Mouse (Mus musculus) hindbrain, embryonic 16.5 days (tissue): ENCODE measurements around the gene Rbak. TPM values are rescaled to one million over a fixed set of nuclear protein-coding genes. Genes with fewer than 3 reads are reported as not detected.
"Not testable (repeated sequence)": the region's sequence is repeated elsewhere in the genome, so short reads cannot be mapped to it uniquely, and the experiment has no call there.

Source experiments
- ATAC-seq: fragments of 200-750 bp; cut with Nextera tagmentation; 2 replicates; pipeline ENCODE4 v1.8.0; 2017; ENCODE audit warnings: moderate TSS enrichment, moderate library complexity
- H3K27ac ChIP-seq: fragments of 300-500 bp; sonication (generic); 2 replicates; pipeline ENCODE4 v1.5.1; 2014; ENCODE audit warnings: low read depth, mild to moderate bottlenecking, control low read depth, low read length, moderate library complexity
- H3K27me3 ChIP-seq: fragments of 300-500 bp; sonication (generic); replicated peaks from 2 replicates; pipeline ENCODE4 v1.6.1; 2014; ENCODE audit warnings: low read length; ENCODE audit not compliant: control insufficient read depth, insufficient read depth
- H3K36me3 ChIP-seq: fragments of 300-500 bp; sonication (generic); 2 replicates; pipeline ENCODE4 v1.6.1; 2014; ENCODE audit warnings: mild to moderate bottlenecking, low read length, moderate library complexity, mixed read lengths; ENCODE audit not compliant: control insufficient read depth, insufficient read depth
- H3K4me1 ChIP-seq: fragments of 300-500 bp; sonication (generic); 2 replicates; pipeline ENCODE4 v1.6.1; 2014; ENCODE audit warnings: low read depth, low read length; ENCODE audit not compliant: control insufficient read depth, insufficient read depth
- H3K4me2 ChIP-seq: fragments of 300-500 bp; sonication (generic); 2 replicates; pipeline ENCODE4 v1.6.1; 2014; ENCODE audit warnings: mild to moderate bottlenecking, low read length, control low read depth, moderate library complexity
- H3K4me3 ChIP-seq: fragments of 300-500 bp; sonication (generic); 2 replicates; pipeline ENCODE4 v1.5.1; 2014; ENCODE audit warnings: mild to moderate bottlenecking, low read length, control low read depth, moderate library complexity
- H3K9ac ChIP-seq: fragments of 300-500 bp; sonication (generic); 2 replicates; pipeline ENCODE4 v1.6.1; 2014; ENCODE audit warnings: low read depth, mild to moderate bottlenecking, control low read depth, low read length, moderate library complexity
- H3K9me3 ChIP-seq: fragments of 300-500 bp; sonication (generic); 2 replicates; pipeline ENCODE4 v1.6.1; 2014; ENCODE audit warnings: mild to moderate bottlenecking, low read length, moderate library complexity; ENCODE audit not compliant: control insufficient read depth
- WGBS: fragments of 180-500 bp; shearing (Covaris S2); extraction: QIAGEN DNeasy Blood & Tissue Kit; methylation state at CpG from one replicate; pipeline ENCODE4 v1.1.7; 2014; 5-methylcytosine and 5-hydroxymethylcytosine counted together
- polyA plus RNA-seq: library from polyadenylated mRNA; unstranded; fragments of >200 nt; fragmentation: Nextera tagmentation; extraction: Ambion mirVana; gene quantifications from 2 replicates; pipeline ENCODE4 v1.2.1, GENCODE M21; 2015

Rbak gene
- polyA plus RNA-seq, 1 experiment from 2014 or later = 9.6 TPM

DNA sequence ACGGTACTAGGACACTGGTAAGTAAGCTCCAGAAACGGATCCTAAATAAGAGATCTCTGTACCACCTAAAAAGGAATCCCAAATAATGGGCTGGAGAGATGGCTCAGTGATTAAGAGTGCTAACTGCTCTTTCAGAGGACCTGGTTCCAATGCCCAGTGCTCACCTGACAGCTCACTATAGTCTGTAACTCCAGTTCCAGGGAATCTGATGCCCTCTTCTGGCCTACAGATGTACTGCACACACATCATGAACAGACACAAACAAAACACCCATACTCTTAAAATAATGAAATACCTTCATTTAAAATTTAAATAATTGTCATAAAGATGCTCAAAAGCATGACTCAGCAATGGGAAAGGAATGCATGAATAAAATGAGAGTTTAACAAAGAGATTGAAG, 31.0 kb downstream of the Rbak start:
- no peak for ATAC-seq
- Histone ChIP-seq H3K4me3 (no peak overlapping the region), H3K4me2 (no peak overlapping the region), H3K36me3 (no peaks in the 10 kb centered on the region), H3K9ac (no peak overlapping the region), H3K4me1 (no peaks in the 10 kb centered on the region), H3K27ac (no peak overlapping the region), H3K9me3 (no peaks in the 10 kb centered on the region; the same call in 1 of the 2 replicates), H3K27me3 (no peaks in the 10 kb centered on the region)
- 94% methylated on average over 2 of the region's 2 CpGs for WGBS

DNA sequence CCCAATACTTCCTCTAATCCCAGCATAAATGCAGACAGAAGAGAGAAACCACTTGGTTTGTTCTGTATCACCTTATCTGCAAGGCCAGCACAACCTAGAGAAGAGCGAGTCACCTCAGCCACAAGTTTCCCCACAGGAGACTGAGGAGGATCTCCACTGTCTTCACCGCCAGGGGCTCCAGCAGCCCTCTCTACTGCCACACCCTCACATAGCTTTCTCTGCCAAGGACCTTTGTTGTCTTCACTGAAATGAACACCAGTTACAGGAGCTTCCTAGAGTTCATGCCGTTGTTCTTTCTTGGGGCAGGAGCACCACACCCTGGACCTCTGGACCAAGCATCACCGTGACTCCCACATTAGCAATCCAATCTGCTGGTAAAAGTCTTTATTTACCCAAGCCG, 31.9 kb downstream of the Rbak start:
- no peaks in the 10 kb centered on the region for H3K36me3 ChIP-seq
- H3K9me3 ChIP-seq = no peaks in the 10 kb centered on the region; the same call in 1 of the 2 replicates
- no peaks in the 10 kb centered on the region for H3K27me3 ChIP-seq
- H3K4me3 ChIP-seq = no peak overlapping the region
- 89% methylated on average over 5 of the region's 5 CpGs for WGBS
- no peaks in the 10 kb centered on the region for H3K4me1 ChIP-seq
- H3K9ac ChIP-seq = no peak overlapping the region
- no peak overlapping the region for H3K4me2 ChIP-seq
- H3K27ac ChIP-seq = no peak overlapping the region
- ATAC-seq = no peak

DNA sequence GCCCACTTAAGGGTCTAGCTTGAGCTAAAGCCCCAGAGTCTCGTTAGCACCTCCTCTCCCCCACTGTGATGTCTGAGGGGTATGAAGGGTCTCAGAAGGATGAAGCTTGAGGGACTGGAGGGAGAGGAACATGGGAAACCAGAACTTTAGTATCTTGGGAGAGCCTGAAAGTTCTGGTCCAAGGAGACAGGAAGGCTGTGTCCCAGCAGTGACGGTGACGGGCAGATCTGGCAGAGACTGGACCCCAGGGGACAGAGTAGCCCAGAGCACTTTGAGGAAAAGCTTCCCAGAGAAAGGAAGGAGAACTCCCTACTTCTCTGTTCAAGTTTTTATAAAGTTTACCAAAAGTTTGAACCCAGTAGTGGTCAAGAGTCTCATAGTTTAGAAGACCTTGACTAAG, 33.1 kb downstream of the Rbak start, which contains the start of gene Olfr718-ps1:
Olfr718-ps1 (minus strand) TSS at position 101 of the 400 bp plus-strand sequence.
- Histone ChIP-seq H3K36me3 (no peaks in the 10 kb centered on the region), H3K4me3 (no peak within 1 kb of the TSS), H3K27me3 (no peaks in the 10 kb centered on the region), H3K4me1 (no peaks in the 10 kb centered on the region), H3K4me2 (no peak within 1 kb of the TSS), H3K9me3 (no peaks in the 10 kb centered on the region; the same call in 1 of the 2 replicates), H3K27ac (no peak within 1 kb of the TSS), H3K9ac (no peak within 1 kb of the TSS)
- 64% methylated on average over 3 of the region's 3 CpGs for WGBS
- ATAC-seq = no peak

DNA sequence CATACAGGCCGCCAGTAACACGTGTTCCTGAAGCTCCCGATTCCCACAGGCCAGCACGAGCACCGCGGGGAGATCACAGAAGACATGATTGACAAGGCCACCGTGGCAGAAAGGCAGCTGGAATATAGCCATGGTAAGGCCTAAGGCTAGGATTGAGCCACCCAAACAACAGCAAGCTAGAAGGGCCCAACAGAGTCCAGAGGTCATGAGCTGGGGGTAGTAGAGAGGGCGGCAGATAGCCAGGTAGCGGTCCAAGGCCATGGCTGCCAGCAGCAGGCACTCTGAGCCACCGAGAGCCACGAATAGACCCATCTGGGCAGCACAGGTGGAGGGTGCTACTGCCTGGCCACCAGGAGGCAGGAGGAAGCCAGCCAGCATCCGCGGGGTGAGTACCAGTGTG, 43.0 kb downstream of the Rbak start:
- no peak overlapping the region for H3K4me2 ChIP-seq
- H3K27ac ChIP-seq = no peak overlapping the region
- H3K36me3 ChIP-seq = no peaks in the 10 kb centered on the region
- H3K9me3 ChIP-seq = no peaks in the 10 kb centered on the region
- H3K4me1 ChIP-seq = no peaks in the 10 kb centered on the region
- no peak overlapping the region for H3K9ac ChIP-seq
- no peak overlapping the region for H3K4me3 ChIP-seq
- no peaks in the 10 kb centered on the region for H3K27me3 ChIP-seq
- 88% methylated on average over 13 of the region's 13 CpGs for WGBS
- no peak for ATAC-seq

DNA sequence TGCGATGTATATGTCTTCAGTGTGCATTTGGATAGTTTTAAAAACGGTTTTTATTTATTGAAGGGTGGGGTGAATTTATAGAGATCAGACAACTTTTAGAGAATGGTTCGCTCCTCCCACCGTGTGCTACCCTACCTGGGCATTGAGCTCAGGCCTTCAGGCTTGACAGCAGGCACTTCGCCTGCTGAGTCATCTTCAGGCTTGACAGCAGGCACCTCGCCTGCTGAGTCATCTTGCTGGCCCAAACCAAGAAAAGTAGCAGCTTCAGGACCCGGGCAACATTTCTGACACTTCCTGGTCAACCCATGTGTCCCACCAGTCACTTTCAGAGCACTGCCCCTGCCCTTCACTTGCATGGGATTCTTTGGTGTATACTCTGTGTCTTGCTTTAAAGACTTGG, 45.5 kb downstream of the Rbak start:
- WGBS = 93% methylated on average over 7 of the region's 7 CpGs
- Histone ChIP-seq H3K4me1 (no peaks in the 10 kb centered on the region), H3K36me3 (no peaks in the 10 kb centered on the region), H3K9ac (no peak overlapping the region), H3K27me3 (no peaks in the 10 kb centered on the region), H3K4me2 (no peak overlapping the region), H3K4me3 (no peak overlapping the region), H3K9me3 (no peaks in the 10 kb centered on the region), H3K27ac (no peak overlapping the region)
- ATAC-seq = no peak

DNA sequence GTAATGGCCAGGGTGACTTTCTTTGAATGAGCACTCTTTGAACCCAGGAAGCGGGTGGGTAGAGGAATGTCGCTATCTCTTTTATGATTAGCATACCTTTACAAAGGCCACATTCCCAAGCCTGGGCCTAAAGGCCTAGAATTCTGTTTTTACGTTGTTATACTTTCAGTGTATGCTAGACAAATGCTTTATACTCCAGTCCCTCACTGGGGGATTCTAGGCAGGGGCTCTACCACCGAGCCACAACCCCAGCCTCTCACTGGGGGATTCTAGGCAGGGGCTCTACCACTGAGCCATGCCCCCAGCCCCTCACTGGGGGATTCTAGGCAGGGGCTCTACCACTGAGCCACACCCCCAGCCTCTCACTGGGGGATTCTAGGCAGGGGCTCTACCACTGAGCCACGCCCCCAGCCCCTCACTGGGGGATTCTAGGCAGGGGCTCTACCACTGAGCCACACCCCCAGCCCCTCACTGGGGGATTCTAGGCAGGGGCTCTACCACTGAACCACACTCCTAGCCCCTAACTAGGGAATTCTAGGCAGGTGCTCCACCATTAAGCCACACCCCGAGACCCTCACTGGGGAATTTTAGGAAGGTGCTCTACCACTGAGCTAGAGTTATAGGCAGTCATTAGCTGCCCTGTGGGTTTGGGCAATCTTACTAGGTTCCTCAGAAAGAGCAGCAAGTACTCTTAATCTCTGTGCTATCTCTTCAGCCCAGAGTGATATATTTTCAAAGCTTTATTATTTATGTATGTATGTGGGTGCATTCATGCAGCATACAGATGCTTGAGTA, 46.2 kb downstream of the Rbak start:
- H3K9ac ChIP-seq, H3K27ac ChIP-seq, ATAC-seq, H3K4me2 ChIP-seq, H3K4me3 ChIP-seq, H3K27me3 ChIP-seq, H3K36me3 ChIP-seq, H3K9me3 ChIP-seq, H3K4me1 ChIP-seq: not testable (repeated sequence)
- whole genome bisulfite sequencing = 84% methylated on average over 3 of the region's 6 CpGs

DNA sequence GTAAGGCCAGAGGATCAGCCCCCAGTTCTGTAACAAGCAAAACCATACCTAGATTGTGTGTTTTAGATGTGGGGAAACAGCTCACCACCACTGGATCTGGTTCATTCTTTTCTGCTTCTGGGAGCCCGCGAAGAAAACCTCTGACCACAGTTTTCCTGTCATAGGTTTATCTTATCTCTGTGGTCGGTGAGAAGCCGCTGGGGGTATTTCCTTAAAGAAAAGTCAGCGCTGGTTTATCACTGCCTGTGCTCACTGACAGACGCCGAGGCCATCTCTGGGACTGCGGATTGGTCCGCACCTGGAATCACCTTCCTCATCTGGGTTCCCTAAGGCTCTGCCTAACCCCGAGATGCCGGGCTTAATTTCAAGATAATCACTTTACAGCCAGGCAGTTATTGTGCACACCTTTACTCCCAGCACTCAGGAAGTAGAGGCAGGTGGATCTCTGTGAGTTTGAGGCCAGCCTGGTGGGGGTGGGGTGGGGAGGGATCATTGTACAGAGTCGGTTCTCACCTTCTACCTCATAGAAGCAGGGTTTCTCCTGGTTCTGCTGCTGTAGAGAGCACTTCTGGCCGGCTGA, 47.5 kb downstream of the Rbak start:
- H3K4me2 ChIP-seq = no peak overlapping the region
- H3K9me3 ChIP-seq = peaks cover 6% of the 10 kb centered on the region
- no peaks in the 10 kb centered on the region for H3K27me3 ChIP-seq
- WGBS = 84% methylated on average over 13 of the region's 13 CpGs
- no peak overlapping the region for H3K27ac ChIP-seq
- ATAC-seq = no peak
- no peak overlapping the region for H3K4me3 ChIP-seq
- no peak overlapping the region for H3K9ac ChIP-seq
- H3K36me3 ChIP-seq = no peaks in the 10 kb centered on the region
- no peaks in the 10 kb centered on the region for H3K4me1 ChIP-seq

DNA sequence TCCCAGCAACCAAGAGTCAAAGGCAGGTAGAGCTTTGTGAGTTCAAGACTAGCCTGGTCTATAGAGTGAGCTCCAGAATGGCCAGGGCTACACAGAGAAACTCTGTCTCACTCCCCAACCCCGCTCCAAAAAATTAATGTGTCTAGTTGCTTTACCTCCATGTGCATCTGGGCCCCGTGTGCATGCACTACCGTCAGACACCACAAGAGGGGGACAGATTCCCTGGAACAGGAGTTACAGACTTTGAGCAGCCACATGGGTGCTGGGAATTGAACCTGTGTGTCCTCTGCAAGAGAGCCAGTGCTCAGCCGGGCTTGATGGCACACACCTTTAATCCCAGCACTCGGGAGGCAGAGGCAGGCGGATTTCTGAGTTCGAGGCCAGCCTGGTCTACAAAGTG, 50.2 kb downstream of the Rbak start:
- Histone ChIP-seq H3K4me1 (no peaks in the 10 kb centered on the region), H3K27me3 (no peaks in the 10 kb centered on the region), H3K4me2 (no peak overlapping the region), H3K9ac (no peak overlapping the region), H3K27ac (no peak overlapping the region), H3K9me3 (peaks cover 6% of the 10 kb centered on the region), H3K4me3 (no peak overlapping the region), H3K36me3 (no peaks in the 10 kb centered on the region)
- no peak for ATAC-seq
- WGBS = 87% methylated on average over 7 of the region's 7 CpGs

DNA sequence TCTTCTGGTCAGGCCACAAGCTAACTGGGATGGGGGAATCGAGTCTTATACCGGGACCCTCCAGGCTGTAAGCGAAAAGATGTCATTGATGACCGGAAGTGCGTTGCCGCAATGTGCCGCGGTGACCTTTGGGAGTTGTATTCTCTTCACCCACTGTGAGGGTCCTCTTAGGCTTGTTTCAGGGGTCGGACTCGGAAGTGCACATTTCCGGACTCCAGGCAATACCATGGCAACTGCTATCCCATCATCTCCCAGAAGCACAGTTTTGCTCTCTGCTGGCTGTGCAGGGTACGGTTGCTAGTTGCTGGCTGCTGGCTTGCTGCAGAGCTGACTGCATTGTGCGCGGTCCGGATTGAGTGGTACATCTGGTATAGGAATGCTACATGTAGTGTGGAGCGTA, 51.5 kb downstream of the Rbak start:
- Histone ChIP-seq H3K4me2 (no peak overlapping the region), H3K27me3 (no peaks in the 10 kb centered on the region), H3K4me3 (no peak overlapping the region), H3K27ac (no peak overlapping the region), H3K4me1 (no peaks in the 10 kb centered on the region), H3K9ac (no peak overlapping the region), H3K9me3 (peaks cover 6% of the 10 kb centered on the region), H3K36me3 (no peaks in the 10 kb centered on the region)
- ATAC-seq = no peak
- WGBS = 85% methylated on average over 16 of the region's 16 CpGs
